Mouse (Mus musculus): ENCODE results near the gene Kcnd3.
A peak's percentile ranks its signal among the peaks of the same experiment; 100 is the strongest.

The Kcnd3 gene

GRCm38 (mm10) chr3:105592246-105592645 lies 140.1 kb downstream of the Kcnd3 start:
- no peak for DNase-seq

DNA sequence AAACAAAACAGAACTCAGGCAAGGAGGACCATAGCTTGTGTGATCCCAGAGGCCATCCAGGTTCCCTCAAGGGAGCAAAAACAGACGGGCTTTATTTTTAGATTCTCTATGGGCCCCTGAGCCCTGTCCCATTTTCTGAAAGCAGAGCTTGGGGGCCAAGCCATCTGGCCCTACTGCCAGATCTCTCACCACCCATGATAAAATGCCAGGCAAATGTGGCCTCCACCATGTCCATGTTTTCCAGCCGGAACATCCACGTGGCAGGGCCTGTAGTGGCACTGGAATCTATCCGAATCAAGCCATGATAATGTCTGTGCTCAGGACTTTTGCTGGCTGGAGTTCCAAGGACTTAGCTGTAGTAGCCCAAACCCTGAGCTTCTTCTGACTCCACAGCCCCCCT lies 148.4 kb downstream of the Kcnd3 start:
- no peak for DNase-seq

DNA sequence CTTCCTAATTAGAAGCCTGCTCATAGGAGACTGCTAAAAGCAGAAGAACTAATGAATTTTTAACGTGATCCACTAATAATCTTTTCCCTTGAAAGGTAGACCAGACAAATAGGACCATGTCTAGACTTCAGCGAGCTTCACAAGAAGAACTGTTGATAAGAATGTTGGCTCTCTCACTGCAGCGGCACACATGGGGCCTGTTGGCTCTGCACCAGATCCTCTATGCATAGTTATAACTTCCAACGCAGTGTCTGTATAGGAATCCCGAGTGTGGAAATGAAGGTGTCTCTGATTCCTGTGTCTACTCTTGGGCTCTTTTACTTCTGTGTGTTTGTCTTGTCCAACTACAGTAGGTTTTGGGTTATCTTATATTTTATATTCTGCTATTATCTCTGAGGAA lies 150.8 kb downstream of the Kcnd3 start:
- DNase-seq = no peak

DNA sequence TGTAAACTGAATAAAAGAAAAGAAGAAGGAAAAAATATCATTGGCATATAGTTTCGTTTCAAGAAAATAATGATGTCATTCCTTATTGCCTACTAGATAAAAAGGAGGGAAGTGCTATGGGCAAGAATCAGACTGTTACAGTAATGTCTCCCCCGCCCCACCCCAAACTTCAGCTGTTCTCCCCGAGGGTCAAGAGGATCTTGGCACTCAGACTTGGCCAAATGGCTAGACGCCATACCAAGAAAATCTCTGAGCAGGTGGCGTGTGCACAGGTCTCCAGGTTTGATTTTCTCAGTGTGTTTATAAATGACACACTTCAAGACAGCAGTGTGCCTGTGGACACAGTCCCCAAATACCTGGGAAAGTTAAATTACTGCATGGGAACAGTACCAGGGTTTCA lies 153.6 kb downstream of the Kcnd3 start:
- no peak for DNase-seq

- DNase-seq = no peak
Measured at GRCm38 (mm10) chr3:105608857-105609256, 156.7 kb downstream of the Kcnd3 start.

DNA sequence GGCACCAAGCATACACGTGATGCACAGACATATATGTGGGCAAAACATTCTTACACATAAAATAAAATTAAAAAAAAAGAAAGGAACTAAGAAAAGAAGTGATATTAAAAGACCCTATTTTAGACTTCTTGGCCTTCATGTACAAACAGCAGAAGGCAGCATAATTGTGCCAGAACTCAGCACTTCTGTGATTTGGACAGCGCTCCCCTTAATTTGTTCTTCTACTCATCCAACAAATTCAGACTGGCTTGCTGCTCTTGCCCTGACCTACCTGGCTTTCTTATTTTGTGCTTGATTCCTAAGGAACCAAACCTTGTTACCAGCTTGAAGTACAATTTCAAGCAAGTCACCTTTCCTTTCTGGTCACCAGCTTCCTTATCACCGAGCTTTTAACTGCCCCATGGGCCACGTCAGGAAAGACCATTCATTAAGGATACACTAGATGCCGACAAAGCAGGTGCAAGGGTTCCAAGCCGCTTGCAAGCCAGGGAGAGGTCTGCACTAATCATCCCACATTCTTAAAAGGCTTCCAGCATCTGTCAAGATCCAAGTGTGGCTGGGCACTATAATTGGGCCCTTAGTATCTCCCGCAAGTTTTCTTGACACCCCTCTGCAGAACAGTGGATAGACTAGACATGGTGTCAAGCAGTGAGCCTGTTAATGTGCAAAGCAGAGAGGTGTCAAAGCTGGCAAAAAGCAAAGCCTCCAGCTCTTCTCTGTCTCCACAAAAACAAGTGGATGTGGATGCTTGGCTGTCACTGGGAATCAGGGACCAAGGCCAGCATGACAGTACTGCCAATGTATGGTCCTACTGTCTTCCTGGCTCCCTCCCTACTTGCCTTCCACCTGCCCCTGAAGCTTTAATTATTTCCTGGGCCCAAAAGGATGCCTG lies 159.6 kb downstream of the Kcnd3 start:
- no peak for DNase-seq

- no peak for DNase-seq
Measured at GRCm38 (mm10) chr3:105612423-105612814, 160.3 kb downstream of the Kcnd3 start.

- no peak for DNase-seq
Measured at GRCm38 (mm10) chr3:105616861-105617743, 165.0 kb downstream of the Kcnd3 start.

DNA sequence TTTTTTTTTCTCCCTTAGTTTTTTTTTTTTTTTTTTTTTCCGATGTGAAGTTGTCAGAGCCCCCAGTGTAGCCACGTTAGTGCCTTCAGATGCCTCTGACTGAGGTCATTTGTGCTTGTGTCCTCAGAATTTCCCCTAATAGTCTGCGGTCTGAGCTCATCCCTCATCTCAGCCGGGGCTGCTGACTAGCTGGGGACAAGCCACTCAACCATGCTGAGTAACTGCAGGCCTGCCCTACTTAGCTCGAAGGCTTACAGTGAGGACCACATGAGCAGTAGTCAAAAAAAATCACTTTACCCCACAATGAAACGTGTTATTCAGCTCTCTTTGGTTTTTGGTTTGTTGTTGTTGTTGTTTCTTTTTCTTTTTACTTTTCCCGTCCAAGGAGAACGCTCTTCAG lies 169.0 kb downstream of the Kcnd3 start:
- DNase-seq = no peak

DNA sequence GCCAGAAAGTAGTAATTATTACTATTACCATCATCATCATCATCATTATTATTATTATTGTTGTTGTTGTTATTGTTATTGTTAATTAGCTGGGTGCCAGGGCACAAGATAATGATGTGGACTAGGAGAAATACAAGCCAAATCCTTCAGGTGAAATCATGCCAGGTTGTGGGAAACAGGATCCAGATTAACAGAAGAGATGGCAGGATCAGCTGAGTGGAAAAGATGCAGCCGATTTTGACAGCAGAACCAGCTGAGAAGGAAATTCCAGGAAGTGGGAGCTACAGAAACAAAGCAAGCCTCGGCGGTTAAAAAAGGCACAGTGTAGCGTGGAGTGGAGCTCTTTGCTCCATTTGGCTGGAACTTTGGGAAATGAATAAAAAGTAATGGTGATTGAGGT lies 171.0 kb downstream of the Kcnd3 start:
- DNase-seq = no peak

- DNase-seq = no peak
Measured at GRCm38 (mm10) chr3:105625961-105626360, 173.8 kb downstream of the Kcnd3 start.

DNA sequence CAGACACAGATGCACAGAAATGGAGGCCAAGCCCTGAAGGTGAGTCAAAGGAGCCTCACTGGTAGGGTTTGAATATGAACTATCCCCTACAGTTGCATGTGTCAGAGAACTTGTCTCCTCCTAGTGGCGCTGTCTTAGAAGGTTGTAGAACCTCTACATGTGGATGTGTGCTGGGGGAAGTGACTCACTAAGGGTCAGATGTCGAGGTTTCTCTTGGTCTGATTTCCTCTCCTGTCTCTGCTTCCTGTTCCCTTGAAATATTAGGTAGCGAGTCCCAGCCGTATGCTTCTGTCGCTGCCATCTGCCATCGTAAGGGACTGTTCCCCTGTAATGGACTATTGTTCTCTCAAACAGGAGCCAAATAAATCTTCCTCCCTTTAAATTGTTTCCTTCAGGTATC lies 175.1 kb downstream of the Kcnd3 start:
- peak; percentile 5 to 27 for DNase-seq

DNA sequence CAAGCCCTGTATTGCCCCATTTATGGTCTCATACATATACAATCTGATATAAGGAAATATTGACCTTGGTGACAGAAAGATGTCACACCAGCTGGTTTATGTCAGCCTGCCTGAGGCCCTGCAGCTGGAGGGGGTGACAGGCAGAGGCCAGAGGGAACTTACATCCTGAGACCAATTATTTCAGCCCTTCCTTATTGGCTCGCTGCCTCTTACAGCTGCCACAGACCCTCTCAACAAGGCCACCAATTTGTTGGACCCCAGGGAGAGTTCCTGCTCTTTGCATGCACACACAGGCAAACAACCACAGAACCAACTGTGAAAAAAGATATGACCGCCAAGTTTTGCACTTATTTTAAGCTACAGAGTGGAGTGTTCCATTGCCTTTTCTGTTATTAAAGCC lies 180.2 kb downstream of the Kcnd3 start:
- DNase-seq = no peak

- DNase-seq = no peak
Measured at GRCm38 (mm10) chr3:105633021-105633420, 180.9 kb downstream of the Kcnd3 start.

- peak; percentile 31 to 65 for DNase-seq
Measured at GRCm38 (mm10) chr3:105642186-105642585, 190.1 kb downstream of the Kcnd3 start.

- DNase-seq = no peak
Measured at GRCm38 (mm10) chr3:105643566-105643965, 191.4 kb downstream of the Kcnd3 start.

- no peak for DNase-seq
Measured at GRCm38 (mm10) chr3:105648889-105649567, 196.9 kb downstream of the Kcnd3 start.

DNA sequence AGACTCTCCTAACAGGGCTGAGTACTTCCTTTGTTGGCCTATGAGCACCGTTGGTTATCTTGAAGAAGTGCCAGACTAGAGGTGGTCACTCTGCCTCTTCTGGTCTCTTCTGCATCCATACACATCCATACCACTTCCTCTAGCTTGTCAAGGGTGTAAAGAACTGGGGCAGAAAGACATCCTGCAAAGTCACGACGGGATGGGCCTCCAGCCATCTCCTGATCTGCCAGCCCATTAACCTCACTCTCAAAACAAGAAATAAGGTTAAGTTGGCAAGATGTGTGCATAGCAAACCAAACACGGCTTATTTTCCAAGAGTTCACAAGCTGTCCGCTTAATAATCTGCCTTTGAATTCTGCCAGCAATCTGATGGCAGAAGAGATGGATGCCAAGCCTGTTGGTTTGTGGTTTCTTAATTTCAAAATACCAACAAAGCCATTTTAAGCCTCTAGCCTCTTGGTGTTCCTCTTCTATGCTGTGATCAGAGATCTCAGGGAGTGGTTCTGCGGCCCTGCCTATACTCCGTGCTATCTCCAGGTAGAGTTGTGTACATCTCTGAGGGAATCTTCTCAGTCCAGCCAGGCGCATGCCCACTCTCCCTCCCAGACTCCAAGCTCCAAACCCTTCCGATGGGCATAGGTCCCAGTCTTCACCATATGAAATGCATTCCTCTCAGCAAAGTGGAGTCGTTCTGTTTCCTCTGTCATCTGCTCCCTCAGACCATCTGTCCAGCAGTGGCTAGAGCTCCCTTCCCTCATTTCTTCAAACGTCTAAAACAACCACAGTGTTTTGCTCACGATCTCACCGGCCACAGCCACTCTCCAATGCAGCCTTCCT lies 201.6 kb downstream of the Kcnd3 start:
- no peak for DNase-seq

DNA sequence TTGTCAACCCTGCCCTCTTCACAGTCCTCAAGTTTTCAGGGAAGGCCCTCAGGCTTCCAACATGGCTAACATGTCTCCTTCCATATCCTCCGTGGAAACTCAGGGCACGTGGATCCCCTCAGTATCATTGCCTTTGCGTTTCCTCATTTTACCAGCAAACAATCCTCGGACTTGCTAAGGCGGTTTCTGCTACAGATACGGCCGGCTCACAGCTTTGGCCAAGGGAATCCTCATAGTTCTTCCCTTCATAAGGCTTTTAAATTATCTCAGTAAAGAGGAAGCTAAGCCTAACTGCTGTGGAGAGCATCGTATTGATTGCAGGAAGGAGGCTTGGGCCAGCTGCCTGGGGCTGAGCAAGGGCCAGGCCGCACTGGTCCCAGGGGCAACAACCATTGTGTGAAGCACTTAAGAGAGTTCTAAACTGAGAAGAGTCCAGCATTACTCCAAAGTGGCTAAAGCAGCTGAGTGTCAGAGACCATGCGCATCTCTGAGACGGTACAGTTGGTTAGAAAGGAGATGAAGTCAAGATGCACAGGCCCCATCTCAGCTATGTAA lies 203.0 kb downstream of the Kcnd3 start:
- no peak for DNase-seq

- no peak for DNase-seq
Measured at GRCm38 (mm10) chr3:105660530-105660929, 208.4 kb downstream of the Kcnd3 start.

DNA sequence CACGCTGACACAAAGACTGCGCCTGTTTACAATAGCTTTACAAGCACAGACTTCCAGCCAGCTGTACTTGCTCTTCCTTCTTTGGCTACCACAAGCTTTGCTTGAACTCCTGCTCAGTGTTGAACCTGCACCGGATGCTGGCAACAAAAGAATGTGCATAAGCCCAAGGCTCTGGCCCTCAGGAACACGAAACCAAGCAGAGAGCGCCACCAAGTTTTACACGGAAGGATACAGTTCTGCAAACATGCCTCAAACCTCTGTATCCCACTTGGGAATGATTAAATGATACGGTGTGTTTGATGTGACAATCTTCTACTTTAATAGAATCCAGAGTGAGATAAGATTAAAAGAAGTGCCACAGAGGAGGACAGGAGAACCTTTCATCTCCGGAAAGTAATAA lies 210.9 kb downstream of the Kcnd3 start:
- peak; percentile 16 to 17 for DNase-seq
